Mouse (Mus musculus): ENCODE results near the gene Dnajb12.

DNA sequence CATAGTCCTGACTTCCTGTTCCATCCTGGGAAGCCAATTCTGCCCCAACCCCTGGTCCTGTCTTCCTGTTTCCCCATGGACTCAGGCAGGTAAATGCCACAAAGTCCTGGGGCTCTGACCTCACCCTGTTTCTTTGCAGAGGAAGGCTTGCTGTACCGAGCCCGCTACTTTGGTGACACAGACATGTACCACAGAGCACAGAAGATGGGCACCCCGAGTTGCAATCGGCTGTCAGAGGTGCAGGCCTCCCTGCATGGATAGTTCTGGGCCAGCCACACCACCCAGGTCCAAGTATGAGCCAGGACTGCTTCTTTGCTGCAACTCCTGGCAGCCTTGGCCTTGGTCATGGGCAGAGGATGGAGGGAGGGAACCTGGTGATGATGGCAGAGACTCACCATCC is 16.9 kb downstream of the Dnajb12 start:
- TF ChIP-seq CTCF (IDR thresholded peaks at IDR 0.05; ENCODE audit: low read depth) (no peak), EP300 (IDR thresholded peaks at IDR 0.05; ENCODE audit: low read depth) (no peak)

All from liver, embryonic 14.5 days (tissue).